Mouse (Mus musculus) lung, postnatal 0 days (tissue): ENCODE data around the gene Sned1. TPM values are rescaled to one million over a fixed set of nuclear protein-coding genes. Genes with fewer than 3 reads are reported as not detected.

Experiments
- ATAC-seq: fragments of 200-750 bp; cut with Nextera tagmentation; 2 replicates; pipeline ENCODE4 v1.8.0; 2017; ENCODE audit warnings: moderate library complexity
- DNase-seq: peaks from one replicate; pipeline ENCODE4 v3.0.0-alpha.2; 2016; ENCODE audit warnings: low spot score
- H3K27ac ChIP-seq: fragments of 300-500 bp; sonication (generic); 2 replicates; pipeline ENCODE4 v1.5.1; 2014; ENCODE audit warnings: antibody characterized with exemption, mild to moderate bottlenecking, low read length, mixed read lengths
- H3K27me3 ChIP-seq: fragments of 300-500 bp; sonication (generic); replicated peaks from 2 replicates; pipeline ENCODE4 v1.6.1; 2014; ENCODE audit warnings: low read length, mixed read lengths; ENCODE audit not compliant: insufficient read depth
- H3K36me3 ChIP-seq: fragments of 300-500 bp; sonication (generic); 2 replicates; pipeline ENCODE4 v1.6.1; 2014; ENCODE audit warnings: low read length, mixed read lengths; ENCODE audit not compliant: insufficient read depth
- H3K4me1 ChIP-seq: fragments of 300-500 bp; sonication (generic); 2 replicates; pipeline ENCODE4 v1.6.1; 2014; ENCODE audit warnings: antibody characterized with exemption, low read depth, low read length, mixed read lengths; ENCODE audit not compliant: insufficient read depth
- H3K4me2 ChIP-seq: fragments of 300-500 bp; sonication (generic); replicated peaks from 2 replicates; pipeline ENCODE4 v1.6.1; 2014; ENCODE audit warnings: low read depth, mild to moderate bottlenecking, low read length, moderate library complexity, mixed read lengths
- H3K4me3 ChIP-seq: fragments of 300-500 bp; sonication (generic); 2 replicates; pipeline ENCODE4 v1.5.1; 2014; ENCODE audit warnings: low read depth, low read length
- H3K9ac ChIP-seq: fragments of 300-500 bp; sonication (generic); replicated peaks from 2 replicates; pipeline ENCODE4 v1.6.1; 2014; ENCODE audit warnings: low read depth, mild to moderate bottlenecking
- H3K9me3 ChIP-seq: fragments of 300-500 bp; sonication (generic); 2 replicates; pipeline ENCODE4 v1.6.1; 2016; ENCODE audit warnings: low read length, mixed read lengths
- CTCF ChIP-seq: IDR thresholded peaks from 2 replicates; pipeline ENCODE4 v1.5.1; 2016; ENCODE audit warnings: antibody characterized with exemption, mild to moderate bottlenecking
- EP300 ChIP-seq: IDR thresholded peaks from 2 replicates; pipeline ENCODE4 v1.6.1; 2016; ENCODE audit warnings: antibody characterized with exemption, mild to moderate bottlenecking, control low read depth
- WGBS: fragments of 180-500 bp; shearing (Covaris S2); extraction: QIAGEN DNeasy Blood & Tissue Kit; methylation state at CpG from one replicate; pipeline ENCODE4 v1.1.7; 2014; 5-methylcytosine and 5-hydroxymethylcytosine counted together
- polyA plus RNA-seq: library from polyadenylated mRNA; unstranded; fragments of >200 nt; fragmentation: Nextera tagmentation; extraction: Ambion mirVana; gene quantifications from 2 replicates; pipeline ENCODE4 v1.2.1, GENCODE M21; 2015

Sned1 gene
- polyA plus RNA-seq, 1 experiment from 2014 or later: 8.4 TPM

DNA sequence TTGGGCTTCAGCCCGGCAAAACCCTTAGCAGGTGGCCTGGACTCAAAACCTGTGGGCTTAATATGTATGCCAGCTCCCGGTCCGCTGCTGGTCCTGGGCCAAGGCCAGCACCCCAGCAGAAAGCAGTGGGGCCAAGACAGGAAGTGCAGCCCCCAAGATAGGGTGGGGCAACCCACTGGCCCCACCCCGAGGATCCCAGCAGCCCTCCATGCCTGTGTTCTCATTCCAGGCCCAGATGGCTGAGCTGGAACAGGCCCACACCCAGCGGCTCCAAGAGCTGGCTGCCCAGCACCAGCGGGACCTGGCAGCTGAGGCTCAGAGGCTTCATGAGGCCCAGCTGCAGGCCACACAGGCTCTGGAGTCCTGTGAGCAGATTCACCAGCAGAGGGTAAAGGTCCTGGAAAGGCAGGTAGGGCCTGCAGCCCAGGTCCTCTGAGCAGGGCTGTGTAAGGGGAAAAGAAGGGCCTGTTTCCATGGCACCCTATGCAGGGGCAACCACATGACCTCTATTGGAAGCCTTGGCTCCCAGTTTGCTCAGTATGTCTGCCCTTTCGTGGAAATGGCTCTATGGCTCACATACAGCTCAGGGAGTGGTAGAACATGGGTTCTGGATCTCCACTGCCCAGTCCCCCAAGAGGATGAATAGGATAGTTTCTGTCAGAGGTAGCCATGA lies 8.2 kb upstream of the Sned1 start:
- ATAC-seq: peak; percentile 27; the same call in 1 of the 2 replicates
- no peak overlapping the region for H3K9ac ChIP-seq
- WGBS: 66% methylated on average over 7 of the region's 7 CpGs
- H3K4me2 ChIP-seq: no peak overlapping the region
- no peaks in the 10 kb centered on the region for H3K27me3 ChIP-seq
- H3K4me3 ChIP-seq: no peak overlapping the region
- DNase-seq: no peak
- TF ChIP-seq EP300 (no peak), CTCF (no peak)
- H3K9me3 ChIP-seq: no peaks in the 10 kb centered on the region
- peaks cover 5% of the 10 kb centered on the region for H3K4me1 ChIP-seq
- H3K27ac ChIP-seq: no peak overlapping the region
- no peaks in the 10 kb centered on the region for H3K36me3 ChIP-seq

DNA sequence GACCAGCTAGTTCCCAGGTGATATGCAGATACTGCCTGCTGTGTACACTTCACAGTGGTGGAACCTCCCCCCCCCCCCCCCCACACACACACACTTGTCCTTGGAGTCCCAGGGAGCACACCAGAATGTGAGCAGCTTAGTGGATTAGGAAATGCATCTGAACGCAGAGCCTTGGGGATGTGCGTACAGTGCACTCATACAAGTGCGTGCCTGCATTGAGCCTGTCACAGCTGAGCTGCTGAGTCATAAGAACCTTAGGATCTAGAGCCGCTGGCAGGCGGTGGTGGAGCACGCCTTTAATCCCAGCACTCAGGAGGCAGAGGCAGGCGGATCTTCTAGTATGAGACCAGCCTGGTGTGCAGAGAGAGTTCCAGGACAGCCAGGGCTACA lies 7.7 kb upstream of the Sned1 start:
- Histone ChIP-seq H3K27me3 (no peaks in the 10 kb centered on the region), H3K36me3 (no peaks in the 10 kb centered on the region), H3K9ac (no peak overlapping the region), H3K4me1 (peaks cover 5% of the 10 kb centered on the region), H3K4me2 (no peak overlapping the region), H3K9me3 (no peaks in the 10 kb centered on the region), H3K27ac (no peak overlapping the region), H3K4me3 (no peak overlapping the region)
- no peak for TF ChIP-seq CTCF
- no peak for TF ChIP-seq EP300
- no peak for ATAC-seq
- 87% methylated on average over 7 of the region's 7 CpGs for WGBS
- no peak for DNase-seq

- Histone ChIP-seq H3K36me3 (no peaks in the 10 kb centered on the region), H3K9ac (no peak overlapping the region), H3K27ac (no peak overlapping the region), H3K9me3 (no peaks in the 10 kb centered on the region), H3K4me2 (no peak overlapping the region), H3K4me3 (no peak overlapping the region), H3K27me3 (no peaks in the 10 kb centered on the region), H3K4me1 (peaks cover 5% of the 10 kb centered on the region)
- TF ChIP-seq EP300 (no peak), CTCF (no peak)
- 42% methylated on average over 6 of the region's 6 CpGs for WGBS
- peak; percentile 32 for DNase-seq
- 0 out of 2 replicates have a peak, but pooled peaks have one; percentile 21 for ATAC-seq
Measured at GRCm38 (mm10) chr1:93229221-93229620, 6.4 kb upstream of the Sned1 start.

- Histone ChIP-seq H3K9ac (no peak overlapping the region), H3K4me2 (no peak overlapping the region), H3K9me3 (no peaks in the 10 kb centered on the region), H3K27ac (no peak overlapping the region), H3K27me3 (no peaks in the 10 kb centered on the region), H3K4me3 (no peak overlapping the region), H3K4me1 (peaks cover 5% of the 10 kb centered on the region), H3K36me3 (no peaks in the 10 kb centered on the region)
- TF ChIP-seq CTCF (no peak), EP300 (no peak)
- ATAC-seq: no peak
- 69% methylated on average over 4 of the region's 4 CpGs for WGBS
- DNase-seq: no peak
Measured at GRCm38 (mm10) chr1:93229626-93230025, 6.0 kb upstream of the Sned1 start.

- Histone ChIP-seq H3K27ac (peak overlapping the region; percentile 81; the same call in 1 of the 2 replicates), H3K4me2 (peak overlapping the region; percentile 96), H3K4me1 (peaks cover 17% of the 10 kb centered on the region; the same call in 1 of the 2 replicates), H3K9me3 (no peaks in the 10 kb centered on the region), H3K27me3 (no peaks in the 10 kb centered on the region), H3K4me3 (peak overlapping the region; percentile 59), H3K36me3 (no peaks in the 10 kb centered on the region), H3K9ac (peak overlapping the region; percentile 46)
- TF ChIP-seq EP300 (no peak), CTCF (peak; percentile 60)
- no peak for ATAC-seq
- 3% methylated on average over 3 of the region's 3 CpGs for WGBS
- peak; percentile 46 for DNase-seq
Measured at GRCm38 (mm10) chr1:93236545-93236924, 894 bp downstream of the Sned1 start.

DNA sequence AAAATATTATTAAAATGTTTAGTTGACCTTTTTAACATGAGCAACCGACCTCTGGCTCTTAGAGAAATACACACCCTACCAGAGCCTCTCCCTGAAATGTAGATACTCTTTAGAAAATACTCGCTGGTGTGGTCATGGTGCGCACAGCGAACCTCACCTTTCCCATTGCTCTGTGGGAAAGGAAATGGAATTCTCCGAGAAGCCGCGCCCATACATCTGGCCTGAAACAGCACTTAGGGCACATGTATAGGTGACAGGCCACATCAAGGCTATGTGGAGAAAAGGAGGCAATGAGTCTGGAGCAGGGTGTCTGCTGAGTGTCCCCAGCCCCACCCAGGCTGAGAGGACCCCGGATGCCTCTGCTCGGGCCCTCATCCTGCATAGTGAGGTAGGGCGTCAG lies 2.0 kb downstream of the Sned1 start:
- Histone ChIP-seq H3K4me1 (peaks cover 17% of the 10 kb centered on the region; the same call in 1 of the 2 replicates), H3K27me3 (no peaks in the 10 kb centered on the region), H3K9ac (no peak overlapping the region), H3K27ac (no peak overlapping the region), H3K4me3 (no peak overlapping the region), H3K9me3 (no peaks in the 10 kb centered on the region), H3K4me2 (no peak overlapping the region), H3K36me3 (no peaks in the 10 kb centered on the region)
- DNase-seq (no peak), ATAC-seq (no peak)
- WGBS: 79% methylated on average over 10 of the region's 10 CpGs
- TF ChIP-seq EP300 (no peak), CTCF (no peak)
